Mouse (Mus musculus): ENCODE data around the gene Gm13539. TPM values are rescaled to one million over a fixed set of nuclear protein-coding genes. Genes with fewer than 3 reads are reported as not detected.

Gene Gm13539
- polyA plus RNA-seq, 1 experiment from 2014 or later: not detected

DNA sequence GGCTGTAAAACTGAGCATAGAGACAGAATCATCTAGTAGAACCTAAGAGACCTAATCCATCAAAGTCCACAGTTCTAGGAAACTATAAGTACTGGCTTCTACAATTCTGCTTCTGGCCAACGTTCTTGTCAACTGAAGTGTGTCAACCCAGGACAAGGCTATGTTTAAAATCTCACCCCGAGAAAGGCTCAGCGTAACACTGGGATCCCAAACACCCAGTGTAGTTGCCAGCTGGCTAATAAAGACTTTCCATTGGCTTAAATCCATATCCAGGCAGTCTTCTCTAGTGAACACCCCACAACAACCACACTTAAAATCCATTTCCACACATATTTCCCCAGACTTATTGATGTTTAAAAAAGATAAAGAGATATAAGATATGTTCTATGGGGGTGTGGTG, 48.7 kb downstream of the Gm13539 start:
- Histone ChIP-seq H3K4me1 (no peaks in the 10 kb centered on the region), H3K36me3 (no peaks in the 10 kb centered on the region), H3K27ac (no peak overlapping the region), H3K4me2 (no peak overlapping the region), H3K9me3 (no peaks in the 10 kb centered on the region), H3K9ac (no peak overlapping the region), H3K4me3 (no peak overlapping the region), H3K27me3 (no peaks in the 10 kb centered on the region)
- WGBS: 68% methylated on average over 3 of the region's 3 CpGs
- no peak for ATAC-seq (ENCODE audit: insufficient number of reproducible peaks, low FRiP score, low TSS enrichment, low read depth)

DNA sequence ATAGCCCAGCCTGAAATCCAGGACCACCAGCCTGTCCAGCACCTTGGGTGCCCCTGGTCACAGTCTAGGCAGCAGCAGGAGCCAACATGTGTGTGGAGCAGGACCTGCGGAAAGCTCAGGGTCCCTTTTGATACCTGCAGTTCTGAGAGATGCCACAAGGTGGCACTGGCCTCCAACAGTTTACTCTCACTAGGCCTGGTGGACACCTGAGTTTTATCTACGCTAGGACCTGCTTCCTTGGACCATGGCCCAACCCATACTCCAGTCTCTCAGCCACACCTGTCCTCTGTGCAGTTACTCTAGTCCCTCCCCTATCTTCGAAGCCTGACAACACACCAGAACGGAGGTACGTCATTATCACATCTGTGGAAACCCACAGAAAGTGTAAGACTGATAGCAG, 54.2 kb downstream of the Gm13539 start:
- Histone ChIP-seq H3K9ac (no peak overlapping the region), H3K4me1 (no peaks in the 10 kb centered on the region), H3K27me3 (0 out of 2 replicates have a peak, but pooled peaks cover 3% of the 10 kb centered on the region), H3K4me3 (no peak overlapping the region), H3K36me3 (no peaks in the 10 kb centered on the region), H3K4me2 (no peak overlapping the region), H3K27ac (no peak overlapping the region), H3K9me3 (no peaks in the 10 kb centered on the region)
- ATAC-seq (ENCODE audit: insufficient number of reproducible peaks, low FRiP score, low TSS enrichment, low read depth): no peak
- WGBS: 38% methylated on average over 5 of the region's 5 CpGs

Other genes starting within 250 kb of the Gm13539 start
- 34.4 and 35.7 TPM in 2 replicates for gene Traf2, start 235.3 kb upstream of the Gm13539 start, polyA plus RNA-seq (2015; fragmentation: Nextera tagmentation; extraction: Ambion mirVana)
- gene Edf1, start 224.4 kb upstream of the Gm13539 start, polyA plus RNA-seq (2015; fragmentation: Nextera tagmentation; extraction: Ambion mirVana): 388 and 396 TPM in 2 replicates
- gene Mamdc4, start 207.4 kb upstream of the Gm13539 start, polyA plus RNA-seq (2015; fragmentation: Nextera tagmentation; extraction: Ambion mirVana): 0.81 and 6.0 TPM in 2 replicates
- gene Phpt1, start 207.0 kb upstream of the Gm13539 start, polyA plus RNA-seq (2015; fragmentation: Nextera tagmentation; extraction: Ambion mirVana): 129 and 139 TPM in 2 replicates
- 0.29 and 0.44 TPM in 2 replicates for gene Ajm1, start 200.5 kb upstream of the Gm13539 start, polyA plus RNA-seq (2015; fragmentation: Nextera tagmentation; extraction: Ambion mirVana)
- 73.6 and 74.9 TPM in 2 replicates for gene Rabl6, start 173.7 kb upstream of the Gm13539 start, polyA plus RNA-seq (2015; fragmentation: Nextera tagmentation; extraction: Ambion mirVana)
- 0.12 and 0.14 TPM in 2 replicates for gene Ccdc183, start 164.6 kb upstream of the Gm13539 start, polyA plus RNA-seq (2015; fragmentation: Nextera tagmentation; extraction: Ambion mirVana)
- 27.3 and 28.7 TPM in 2 replicates for gene Tmem141, start 160.3 kb upstream of the Gm13539 start, polyA plus RNA-seq (2015; fragmentation: Nextera tagmentation; extraction: Ambion mirVana)
- gene Fcna, start 154.2 kb upstream of the Gm13539 start, polyA plus RNA-seq (2015; fragmentation: Nextera tagmentation; extraction: Ambion mirVana): 2.7 and 3.7 TPM in 2 replicates
- not detected in 2 replicates for gene Lcn8, start 129.1 kb upstream of the Gm13539 start, polyA plus RNA-seq (2015; fragmentation: Nextera tagmentation; extraction: Ambion mirVana)
- not detected in 2 replicates for gene Lcn5, start 124.3 kb upstream of the Gm13539 start, polyA plus RNA-seq (2015; fragmentation: Nextera tagmentation; extraction: Ambion mirVana)
- not detected in 2 replicates for gene Lcn6, start 105.5 kb upstream of the Gm13539 start, polyA plus RNA-seq (2015; fragmentation: Nextera tagmentation; extraction: Ambion mirVana)
- gene Lcn10, start 99.5 kb upstream of the Gm13539 start, polyA plus RNA-seq (2015; fragmentation: Nextera tagmentation; extraction: Ambion mirVana): not detected in 2 replicates
- gene Obp2a, start 82.2 kb upstream of the Gm13539 start, polyA plus RNA-seq (2015; fragmentation: Nextera tagmentation; extraction: Ambion mirVana): not detected in 2 replicates
- 92.0 and 94.5 TPM in 2 replicates for gene Bmyc, start 75.5 kb upstream of the Gm13539 start, polyA plus RNA-seq (2015; fragmentation: Nextera tagmentation; extraction: Ambion mirVana)
- not detected in 2 replicates for gene Obp2b, start 45.2 kb upstream of the Gm13539 start, polyA plus RNA-seq (2015; fragmentation: Nextera tagmentation; extraction: Ambion mirVana)
- gene Lcn3, start 16.7 kb upstream of the Gm13539 start, polyA plus RNA-seq (2015; fragmentation: Nextera tagmentation; extraction: Ambion mirVana): not detected in 2 replicates
- gene Lcn11, start 5.2 kb upstream of the Gm13539 start, polyA plus RNA-seq (2015; fragmentation: Nextera tagmentation; extraction: Ambion mirVana): not detected in 2 replicates
- not detected in 2 replicates for gene Glt6d1, start 33.6 kb downstream of the Gm13539 start, polyA plus RNA-seq (2015; fragmentation: Nextera tagmentation; extraction: Ambion mirVana)
- not detected in 2 replicates for gene Lcn9, start 40.9 kb downstream of the Gm13539 start, polyA plus RNA-seq (2015; fragmentation: Nextera tagmentation; extraction: Ambion mirVana)
- gene Sohlh1, start 65.0 kb downstream of the Gm13539 start, polyA plus RNA-seq (2015; fragmentation: Nextera tagmentation; extraction: Ambion mirVana): not detected in 2 replicates
- gene Kcnt1, start 81.5 kb downstream of the Gm13539 start, polyA plus RNA-seq (2015; fragmentation: Nextera tagmentation; extraction: Ambion mirVana): 0.20 and 0.21 TPM in 2 replicates
- gene Camsap1, start 201.0 kb downstream of the Gm13539 start, polyA plus RNA-seq (2015; fragmentation: Nextera tagmentation; extraction: Ambion mirVana): 15.9 and 19.1 TPM in 2 replicates
- gene Ubac1, start 239.5 kb downstream of the Gm13539 start, polyA plus RNA-seq (2015; fragmentation: Nextera tagmentation; extraction: Ambion mirVana): 89.7 and 94.1 TPM in 2 replicates